Mouse (Mus musculus): ENCODE measurements around the gene 2300003K06Rik.

- TF ChIP-seq POLR2A (IDR thresholded peaks at IDR 0.05; ENCODE audit: borderline replicate concordance, extremely low read depth, low read depth, low read length) (no peak), CTCF (IDR thresholded peaks at IDR 0.05; ENCODE audit: insufficient read depth, low read length) (no peak)
Observed at GRCm38 (mm10) chr11:99858761-99859160, 20.9 kb upstream of the 2300003K06Rik start.

Data from lung, adult 2 months (tissue).